Mouse (Mus musculus) MEL (cell line): ENCODE measurements around the gene Nos3. TPM values are rescaled to one million over a fixed set of nuclear protein-coding genes. Genes with fewer than 3 reads are reported as not detected.

Source experiments
- DNase-seq: peaks from one replicate; pipeline ENCODE4 v3.0.0; 2011; ENCODE audit warnings: low read depth, low spot score
- H3K27ac ChIP-seq: 2 replicates; pipeline ENCODE4 v1.5.1; 2012; ENCODE audit warnings: low read depth, mild to moderate bottlenecking, control low read depth, low read length, moderate library complexity; ENCODE audit not compliant: control insufficient read depth
- H3K27me3 ChIP-seq, 2 experiments: fragments of 150-350 bp in 1 of 2; sonication (generic) in 1 of 2; 2 replicates each; pipeline ENCODE4 v1.6.1; 2012; ENCODE audit warnings: low read length in 2 of 2, mild to moderate bottlenecking in 2 of 2, improper control_type of control experiment in 1 of 2, moderate library complexity in 1 of 2; ENCODE audit not compliant: insufficient read depth in 2 of 2, control insufficient read depth in 1 of 2
- H3K36me3 ChIP-seq, 2 experiments: 2 replicates each; pipeline ENCODE4 v1.6.1; 2012 to 2014; ENCODE audit warnings: low read length in 2 of 2, improper control_type of control experiment in 1 of 2, inconsistent platforms in 1 of 2, mild to moderate bottlenecking in 1 of 2; ENCODE audit not compliant: insufficient read depth in 2 of 2, control insufficient read depth in 1 of 2
- H3K4me1 ChIP-seq, 2 experiments: fragments of 150-350 bp in 1 of 2; sonication (generic) in 1 of 2; 2 replicates each; pipeline ENCODE4 v1.6.1; 2012; ENCODE audit warnings: low read length in 2 of 2, improper control_type of control experiment in 1 of 2, mild to moderate bottlenecking in 1 of 2; ENCODE audit not compliant: insufficient read depth in 2 of 2, control insufficient read depth in 1 of 2
- H3K4me3 ChIP-seq, 2 experiments: fragments of 150-350 bp in 1 of 2; sonication (generic) in 1 of 2; 2 replicates each; pipeline ENCODE4 v1.5.1; 2012; ENCODE audit warnings: low read depth in 2 of 2, low read length in 2 of 2, mild to moderate bottlenecking in 2 of 2, moderate library complexity in 2 of 2, control low read depth in 1 of 2, improper control_type of control experiment in 1 of 2; ENCODE audit not compliant: control insufficient read depth in 1 of 2, insufficient read depth in 1 of 2
- H3K79me2 ChIP-seq: 2 replicates; pipeline ENCODE4 v1.6.1; 2012; ENCODE audit warnings: mild to moderate bottlenecking, low read length, moderate library complexity; ENCODE audit not compliant: control insufficient read depth, poor library complexity, insufficient read depth
- H3K9ac ChIP-seq: 2 replicates; pipeline ENCODE4 v1.6.1; 2012; ENCODE audit warnings: low read depth, mild to moderate bottlenecking, control low read depth, low read length, moderate library complexity; ENCODE audit not compliant: control insufficient read depth, poor library complexity, severe bottlenecking
- H3K9me3 ChIP-seq: fragments of 150-350 bp; sonication (generic); replicated peaks from 2 replicates; pipeline ENCODE4 v1.6.1; 2012; ENCODE audit warnings: mild to moderate bottlenecking, low read length, improper control_type of control experiment, moderate library complexity; ENCODE audit not compliant: insufficient read depth
- BHLHE40 ChIP-seq: IDR thresholded peaks from 2 replicates; pipeline ENCODE4 v1.6.1; 2012; ENCODE audit warnings: low read depth, mild to moderate bottlenecking, inconsistent platforms, low read length, improper control_type of control experiment, borderline replicate concordance
- E2F4 ChIP-seq: IDR thresholded peaks from 2 replicates; pipeline ENCODE4 v1.6.1; 2011; ENCODE audit warnings: low read depth, low read length, improper control_type of control experiment, borderline replicate concordance
- ELF1 ChIP-seq: IDR thresholded peaks from 2 replicates; pipeline ENCODE4 v1.6.1; 2014; ENCODE audit warnings: low read depth, mild to moderate bottlenecking, inconsistent platforms, low read length, improper control_type of control experiment, moderate library complexity
- EP300 ChIP-seq, 2 experiments: IDR thresholded peaks; 2 replicates each; pipeline ENCODE4 v1.6.1; 2011; ENCODE audit warnings: improper control_type of control experiment in 2 of 2, low read length in 2 of 2, low read depth in 1 of 2, mild to moderate bottlenecking in 1 of 2
- GATA1 ChIP-seq: IDR thresholded peaks from 2 replicates; pipeline ENCODE4 v1.6.1; 2011; ENCODE audit warnings: low read depth, low read length, improper control_type of control experiment
- JUND ChIP-seq: IDR thresholded peaks from 2 replicates; pipeline ENCODE4 v1.6.1; 2011; ENCODE audit warnings: low read depth, mild to moderate bottlenecking, improper control_type of control experiment, low read length
- KAT2A ChIP-seq: conservative IDR thresholded peaks from 2 replicates; pipeline ENCODE4 v1.6.1; 2012; ENCODE audit warnings: low read depth, low read length, improper control_type of control experiment, inconsistent platforms
- MAFK ChIP-seq: IDR thresholded peaks from 2 replicates; pipeline ENCODE4 v1.6.1; 2011; ENCODE audit warnings: low read depth, mild to moderate bottlenecking, low read length, improper control_type of control experiment, borderline replicate concordance
- MAZ ChIP-seq: IDR thresholded peaks from 2 replicates; pipeline ENCODE4 v1.6.1; 2012; ENCODE audit warnings: low read depth, mild to moderate bottlenecking, inconsistent platforms, low read length, improper control_type of control experiment
- MYB ChIP-seq: IDR thresholded peaks from 2 replicates; pipeline ENCODE4 v1.6.1; 2011; ENCODE audit warnings: mild to moderate bottlenecking, low read depth, low read length, improper control_type of control experiment
- NELFE ChIP-seq: IDR thresholded peaks from 2 replicates; pipeline ENCODE4 v1.6.1; 2011; ENCODE audit warnings: low read depth, low read length, improper control_type of control experiment
- NRF1 ChIP-seq: IDR thresholded peaks from 2 replicates; pipeline ENCODE4 v1.6.1; 2014; ENCODE audit warnings: low read depth, mild to moderate bottlenecking, inconsistent platforms, low read length, improper control_type of control experiment, moderate library complexity; ENCODE audit not compliant: poor library complexity, insufficient read depth, severe bottlenecking
- POLR2A ChIP-seq, 2 experiments: IDR thresholded peaks; 2 replicates each; pipeline ENCODE4 v1.6.1; 2011 to 2012; ENCODE audit warnings: low read length in 2 of 2, mild to moderate bottlenecking in 2 of 2, control low read depth in 1 of 2, improper control_type of control experiment in 1 of 2, low read depth in 1 of 2, moderate library complexity in 1 of 2; ENCODE audit not compliant: control insufficient read depth in 1 of 2, insufficient read depth in 1 of 2, poor library complexity in 1 of 2
- POLR2AphosphoS2 ChIP-seq: IDR thresholded peaks from 2 replicates; pipeline ENCODE4 v1.6.1; 2011; ENCODE audit warnings: low read length, improper control_type of control experiment
- POLR2AphosphoS5 ChIP-seq: IDR thresholded peaks from 2 replicates; pipeline ENCODE4 v1.6.1; 2012; ENCODE audit warnings: low read depth, borderline replicate concordance, mild to moderate bottlenecking, inconsistent platforms, low read length, moderate library complexity, mixed read lengths
- RAD21 ChIP-seq: IDR thresholded peaks from 2 replicates; pipeline ENCODE4 v1.6.1; 2011; ENCODE audit warnings: mild to moderate bottlenecking, low read depth, low read length, improper control_type of control experiment
- RCOR1 ChIP-seq: IDR thresholded peaks from 2 replicates; pipeline ENCODE4 v1.6.1; 2012; ENCODE audit warnings: low read depth, mild to moderate bottlenecking, inconsistent platforms, low read length, improper control_type of control experiment
- TAL1 ChIP-seq: IDR thresholded peaks from 2 replicates; pipeline ENCODE4 v1.6.1; 2012; ENCODE audit warnings: mild to moderate bottlenecking, inconsistent platforms, low read length, moderate library complexity, mixed read lengths
- USF1 ChIP-seq: IDR thresholded peaks from 2 replicates; pipeline ENCODE4 v1.6.1; 2014; ENCODE audit warnings: low read depth, mild to moderate bottlenecking, inconsistent platforms, low read length, improper control_type of control experiment, moderate library complexity
- ZKSCAN1 ChIP-seq: IDR thresholded peaks from 2 replicates; pipeline ENCODE4 v1.6.1; 2012; ENCODE audit warnings: low read depth, mild to moderate bottlenecking, inconsistent platforms, low read length, improper control_type of control experiment, moderate library complexity
- ZMIZ1 ChIP-seq: IDR thresholded peaks from 2 replicates; pipeline ENCODE4 v1.6.1; 2012; ENCODE audit warnings: low read depth, mild to moderate bottlenecking, inconsistent platforms, low read length, improper control_type of control experiment, moderate library complexity
- ZNF384 ChIP-seq: IDR thresholded peaks from 2 replicates; pipeline ENCODE4 v1.6.1; 2012; ENCODE audit warnings: low read depth, mild to moderate bottlenecking, inconsistent platforms, low read length, improper control_type of control experiment
- polyA plus RNA-seq, 2 experiments: library from polyadenylated mRNA; stranded (reverse) in 1 of 2; unstranded in 1 of 2; fragments of >175 nt in 1 of 2; fragments of >200 nt in 1 of 2; gene quantifications; 2 replicates each; pipeline versions ENCODE4 v1.2.1 to v1.2.4; 2012; ENCODE audit warnings: low replicate concordance in 2 of 2, low read depth in 1 of 2; ENCODE audit not compliant: insufficient read length in 2 of 2, insufficient read depth in 1 of 2, missing spikeins in 1 of 2
- total RNA-seq: library from RNA; depleted of rRNA; stranded (reverse); fragments of 300-350 nt; gene quantifications from 2 replicates; pipeline ENCODE4 v1.2.3, GENCODE M21; 2012

Gene Nos3
- total and polyA plus RNA-seq, 3 experiments: 3.9 to 6.2 TPM; not detected in 1

DNA sequence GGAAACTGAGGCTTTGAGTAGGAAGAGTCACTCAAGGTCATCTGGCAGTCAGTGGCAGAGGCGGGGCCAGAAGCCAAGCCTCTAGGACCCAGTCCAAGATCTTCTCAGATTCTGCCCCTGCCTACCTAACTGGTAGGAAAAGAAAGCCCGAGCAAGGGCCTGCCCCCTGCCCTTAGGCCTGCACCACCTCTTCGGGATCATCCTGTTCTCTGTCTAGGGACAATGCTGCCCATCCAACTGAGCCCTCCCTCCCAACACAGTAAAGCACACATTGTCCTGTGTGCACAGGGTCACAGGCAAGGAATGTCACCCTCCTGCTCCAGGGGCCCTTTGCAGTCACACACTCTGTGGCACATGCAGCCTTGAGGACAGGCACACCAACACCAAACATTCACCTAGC lies 14.5 kb upstream of the Nos3 start:
- Histone ChIP-seq H3K4me1 (peaks cover 19 to 37% of the 10 kb centered on the region in 2 experiments), H3K36me3 (peaks cover 0 to 18% of the 10 kb centered on the region in 2 experiments; a peak in 2 of 4 replicates), H3K79me2 (no peaks in the 10 kb centered on the region), H3K27me3 (no peaks in the 10 kb centered on the region; a peak in 3 of 4 replicates), H3K9me3 (no peaks in the 10 kb centered on the region), H3K27ac (no peak overlapping the region), H3K4me3 (no peak overlapping the region), H3K9ac (no peak overlapping the region)
- peak; percentile 19 for DNase-seq
- no peak for TF ChIP-seq MAZ
- TF ChIP-seq POLR2AphosphoS5: no peak
- no peak for TF ChIP-seq BHLHE40

DNA sequence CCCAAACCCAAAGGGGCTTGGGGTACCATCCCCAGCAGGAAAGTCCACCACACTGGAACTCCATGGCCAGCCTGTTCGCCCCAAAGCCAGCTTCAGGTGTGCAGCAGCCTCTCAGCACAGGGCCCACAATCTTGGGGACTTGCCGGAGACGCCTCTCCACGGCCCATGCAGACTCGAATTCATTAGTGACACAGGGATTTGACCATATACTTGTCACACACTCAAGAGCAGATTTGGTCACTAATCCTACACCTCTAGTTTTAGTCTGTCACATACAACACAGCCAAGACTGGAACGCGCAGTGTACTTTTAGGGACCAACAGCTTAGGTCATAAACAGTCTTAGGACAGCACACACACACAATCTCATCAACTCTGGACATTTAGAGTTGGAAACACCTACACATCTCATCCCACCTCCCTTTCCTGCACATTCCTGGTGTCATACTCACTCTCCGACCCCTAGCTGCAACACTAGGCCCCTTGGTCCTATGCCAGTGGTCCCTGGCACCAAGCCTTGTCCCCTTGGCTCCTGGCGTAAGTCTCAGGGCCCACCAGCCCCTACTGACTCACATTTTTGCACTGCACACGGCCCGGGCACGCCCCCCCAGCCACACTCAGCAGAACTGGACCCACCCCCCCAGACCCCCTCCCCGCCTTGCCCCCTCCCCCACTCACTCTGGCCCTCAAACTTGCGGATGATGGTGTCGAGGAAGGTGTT lies 13.9 kb upstream of the Nos3 start:
- Histone ChIP-seq H3K79me2 (no peaks in the 10 kb centered on the region), H3K27ac (no peak overlapping the region), H3K36me3 (peaks cover 0 to 13% of the 10 kb centered on the region in 2 experiments; a peak in 2 of 4 replicates), H3K27me3 (no peaks in the 10 kb centered on the region; a peak in 3 of 4 replicates), H3K9me3 (no peaks in the 10 kb centered on the region), H3K4me1 (peaks cover 14 to 31% of the 10 kb centered on the region in 2 experiments), H3K4me3 (peak overlapping the region in 1 of 2 experiments; percentile 68; a peak in 1 of 4 replicates), H3K9ac (no peak overlapping the region)
- DNase-seq: peak; percentile 28
- TF ChIP-seq JUND: no peak
- TF ChIP-seq GATA1: no peak
- no peak for TF ChIP-seq ZKSCAN1
- TF ChIP-seq MYB: no peak
- TF ChIP-seq ZMIZ1: no peak
- TF ChIP-seq ELF1: no peak
- no peak for TF ChIP-seq E2F4
- no peak for TF ChIP-seq TAL1
- TF ChIP-seq KAT2A: no peak
- no peak for TF ChIP-seq RAD21
- TF ChIP-seq NELFE: no peak
- TF ChIP-seq RCOR1: no peak
- TF ChIP-seq ZNF384: no peak
- no peak for TF ChIP-seq POLR2A (IDR thresholded peaks at IDR 0.05; ENCODE audit: control insufficient read depth in 1 of 2, insufficient read depth in 1 of 2, low read depth in 1 of 2, low read length in 2 of 2, poor library complexity in 1 of 2)
- TF ChIP-seq EP300 (IDR thresholded peaks at IDR 0.05; ENCODE audit: low read depth in 1 of 2, low read length in 2 of 2): no peak
- TF ChIP-seq USF1: no peak
- TF ChIP-seq MAFK: no peak
- no peak for TF ChIP-seq POLR2AphosphoS2
- TF ChIP-seq NRF1: no peak
